Mouse (Mus musculus): ENCODE measurements at regions not wholly inside any gene's neighbourhood (a gene's known extent, or its start where the extent isn't known, plus 50 kb on each side); places are given as distances from the start of the nearest gene placed in this dataset.

DNA sequence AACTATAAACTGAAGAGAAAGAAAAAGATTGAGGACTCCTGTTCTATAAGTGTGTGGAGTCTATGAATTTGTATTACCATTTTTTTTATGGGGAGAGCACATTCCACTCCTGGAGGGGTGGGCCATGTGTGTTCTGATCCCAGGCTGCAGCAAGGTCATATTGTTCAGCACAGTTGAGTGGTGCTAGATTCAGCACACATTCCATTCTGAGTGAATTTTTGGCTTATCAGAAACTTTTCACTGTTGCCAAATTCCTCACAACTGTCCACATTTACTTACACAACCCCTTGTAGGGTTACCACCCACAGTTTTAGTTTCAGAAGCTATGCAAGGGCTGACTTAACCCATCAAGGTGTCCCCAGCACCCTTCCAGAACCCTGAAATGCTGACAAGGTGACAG lies 262.7 kb downstream of the Zfp326 start:
- no peaks in the 10 kb centered on the region for H3K4me1 ChIP-seq (replicated peaks; ENCODE audit: control insufficient read depth, insufficient read depth)
- TF ChIP-seq CTCF (IDR thresholded peaks at IDR 0.05; ENCODE audit: low read depth) (no peak), EP300 (optimal IDR thresholded peaks at IDR 0.05) (no peak)
- H3K9ac ChIP-seq (ENCODE audit: low read length) = no peak overlapping the region
- H3K9me3 ChIP-seq (ENCODE audit: control insufficient read depth, low read length) = no peaks in the 10 kb centered on the region
- ATAC-seq (ENCODE audit: low FRiP score, low TSS enrichment) = no peak
- no peaks in the 10 kb centered on the region for H3K27me3 ChIP-seq (ENCODE audit: control insufficient read depth, insufficient read depth, low read length)
- no peaks in the 10 kb centered on the region for H3K36me3 ChIP-seq (ENCODE audit: control insufficient read depth, insufficient read depth, low read length)
- DNase-seq (ENCODE audit: low spot score) = no peak
- no peak overlapping the region for H3K27ac ChIP-seq (replicated peaks)
- H3K4me2 ChIP-seq (replicated peaks; ENCODE audit: low read depth) = no peak overlapping the region
- H3K4me3 ChIP-seq (ENCODE audit: low read depth, low read length) = no peak overlapping the region

DNA sequence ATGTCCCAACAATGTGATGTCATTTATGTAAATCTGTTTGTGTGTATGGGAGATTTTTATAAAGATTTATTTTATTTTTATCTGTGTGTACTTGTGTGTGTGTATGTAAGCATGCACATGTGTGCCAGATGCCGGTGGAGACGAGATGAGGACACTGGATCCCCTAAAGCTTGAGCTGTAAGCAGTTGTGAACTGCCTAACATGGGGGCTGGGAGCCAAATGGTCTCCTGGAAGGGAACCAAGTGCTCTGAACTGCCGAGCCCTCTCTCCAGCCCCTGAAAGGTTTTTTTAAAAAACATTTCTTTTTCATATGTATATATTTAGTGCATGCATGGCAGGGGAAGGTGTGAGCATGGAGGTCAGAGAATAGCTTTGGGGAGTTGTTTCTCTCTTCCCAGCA lies 246.6 kb downstream of the Zfp326 start:
- Histone ChIP-seq H3K27ac (replicated peaks) (no peak overlapping the region), H3K4me2 (replicated peaks; ENCODE audit: low read depth) (no peak overlapping the region), H3K36me3 (ENCODE audit: control insufficient read depth, insufficient read depth, low read length) (no peaks in the 10 kb centered on the region), H3K9me3 (ENCODE audit: control insufficient read depth, low read length) (no peaks in the 10 kb centered on the region), H3K27me3 (ENCODE audit: control insufficient read depth, insufficient read depth, low read length) (no peaks in the 10 kb centered on the region), H3K9ac (ENCODE audit: low read length) (no peak overlapping the region), H3K4me3 (ENCODE audit: low read depth, low read length) (no peak overlapping the region), H3K4me1 (replicated peaks; ENCODE audit: control insufficient read depth, insufficient read depth) (no peaks in the 10 kb centered on the region)
- TF ChIP-seq EP300 (optimal IDR thresholded peaks at IDR 0.05) (no peak), CTCF (IDR thresholded peaks at IDR 0.05; ENCODE audit: low read depth) (no peak)
- DNase-seq (ENCODE audit: low spot score) (no peak), ATAC-seq (ENCODE audit: low FRiP score, low TSS enrichment) (no peak)
- WGBS = 38% methylated on average over 3 of the region's 3 CpGs

DNA sequence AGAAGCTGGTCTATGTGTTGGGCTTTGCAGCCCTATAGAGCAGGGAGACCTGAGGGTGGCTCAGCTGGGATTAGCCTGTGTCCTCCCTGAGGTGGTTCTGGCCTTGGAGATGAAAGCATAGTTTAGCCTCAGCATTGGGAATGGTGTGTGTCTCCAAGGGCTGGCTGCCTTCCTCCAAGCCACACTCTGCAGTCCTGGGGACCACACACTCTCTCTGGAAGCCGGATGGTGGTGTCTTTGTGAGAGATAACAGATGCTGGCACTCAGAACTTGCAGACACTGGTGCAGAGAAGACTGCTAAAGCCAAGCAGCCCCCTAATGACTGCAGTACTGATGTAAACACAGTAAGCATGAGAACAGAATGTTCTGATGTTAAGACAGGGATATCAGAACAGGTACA lies 243.2 kb downstream of the Zfp326 start:
- 56% methylated on average over 1 of the region's 1 CpGs for WGBS
- Histone ChIP-seq H3K9me3 (ENCODE audit: control insufficient read depth, low read length) (no peaks in the 10 kb centered on the region), H3K36me3 (ENCODE audit: control insufficient read depth, insufficient read depth, low read length) (no peaks in the 10 kb centered on the region), H3K27ac (replicated peaks) (no peak overlapping the region), H3K9ac (ENCODE audit: low read length) (no peak overlapping the region), H3K27me3 (ENCODE audit: control insufficient read depth, insufficient read depth, low read length) (no peaks in the 10 kb centered on the region), H3K4me2 (replicated peaks; ENCODE audit: low read depth) (no peak overlapping the region), H3K4me1 (replicated peaks; ENCODE audit: control insufficient read depth, insufficient read depth) (no peaks in the 10 kb centered on the region), H3K4me3 (ENCODE audit: low read depth, low read length) (no peak overlapping the region)
- peak; percentile 53; the same call in 1 of the 2 replicates for ATAC-seq (ENCODE audit: low FRiP score, low TSS enrichment)
- no peak for DNase-seq (ENCODE audit: low spot score)
- TF ChIP-seq EP300 (optimal IDR thresholded peaks at IDR 0.05) = no peak
- no peak for TF ChIP-seq CTCF (IDR thresholded peaks at IDR 0.05; ENCODE audit: low read depth)

DNA sequence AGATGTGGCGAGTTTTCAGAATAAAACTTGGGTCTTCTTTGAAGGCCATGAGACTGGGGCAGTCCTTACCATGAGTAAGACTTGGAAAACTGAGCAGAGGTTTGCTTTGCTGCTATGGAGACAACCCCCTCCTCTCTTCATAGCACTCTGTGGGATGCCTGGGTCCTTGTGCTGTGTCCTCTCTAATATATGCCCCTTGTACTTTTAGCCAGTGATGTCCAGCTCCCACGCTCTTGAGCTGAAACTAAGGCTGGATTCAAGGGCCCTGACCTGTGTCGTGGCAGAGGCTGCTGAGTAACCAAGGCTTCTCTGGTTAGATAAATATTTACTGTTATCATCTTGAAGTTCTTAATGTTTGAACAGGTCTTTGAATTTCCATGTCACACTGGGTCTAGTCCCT lies 236.8 kb downstream of the Zfp326 start:
- 75% methylated on average over 3 of the region's 3 CpGs for WGBS

DNA sequence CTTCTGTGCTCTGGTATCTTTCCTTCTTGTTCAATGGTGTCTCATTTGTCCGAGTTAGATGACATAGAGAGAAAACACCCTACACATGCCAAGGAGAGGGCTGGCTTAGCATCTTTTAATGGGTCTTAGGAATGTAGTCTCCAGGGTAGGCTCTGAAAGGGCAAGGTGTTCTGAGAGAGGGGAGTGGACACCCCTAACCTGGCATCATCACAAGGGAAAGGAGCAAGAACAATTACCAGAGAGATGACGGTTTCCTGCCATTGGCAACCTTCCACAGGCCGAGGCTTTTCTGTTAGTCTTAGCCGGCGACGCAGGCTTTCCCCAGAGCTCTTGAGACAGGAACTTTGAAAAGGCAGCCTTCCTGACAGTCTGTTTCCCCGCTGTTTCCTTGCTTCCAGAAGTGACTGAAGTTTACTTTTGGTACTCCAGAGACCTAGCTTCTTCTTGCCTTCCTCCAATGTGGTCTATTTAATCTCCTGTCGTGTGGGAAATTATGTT lies 232.2 kb downstream of the Zfp326 start:
- ATAC-seq (ENCODE audit: low FRiP score, low TSS enrichment) = no peak
- H3K4me3 ChIP-seq (ENCODE audit: low read depth, low read length) = no peak overlapping the region
- H3K9ac ChIP-seq (ENCODE audit: low read length) = no peak overlapping the region
- H3K4me2 ChIP-seq (replicated peaks; ENCODE audit: low read depth) = no peak overlapping the region
- H3K27ac ChIP-seq (replicated peaks) = no peak overlapping the region
- no peaks in the 10 kb centered on the region for H3K27me3 ChIP-seq (ENCODE audit: control insufficient read depth, insufficient read depth, low read length)
- H3K4me1 ChIP-seq (replicated peaks; ENCODE audit: control insufficient read depth, insufficient read depth) = no peaks in the 10 kb centered on the region
- no peaks in the 10 kb centered on the region for H3K9me3 ChIP-seq (ENCODE audit: control insufficient read depth, low read length)
- 30% methylated on average over 8 of the region's 8 CpGs for WGBS
- TF ChIP-seq EP300 (optimal IDR thresholded peaks at IDR 0.05) (no peak), CTCF (IDR thresholded peaks at IDR 0.05; ENCODE audit: low read depth) (no peak)
- DNase-seq (ENCODE audit: low spot score) = no peak
- H3K36me3 ChIP-seq (ENCODE audit: control insufficient read depth, insufficient read depth, low read length) = no peaks in the 10 kb centered on the region

More for the DNA sequence above, 236.8 kb downstream of the Zfp326 start:
- no peaks in the 10 kb centered on the region for H3K4me1 ChIP-seq (replicated peaks; ENCODE audit: control insufficient read depth, insufficient read depth)
- DNase-seq (ENCODE audit: low spot score) (no peak), ATAC-seq (ENCODE audit: low FRiP score, low TSS enrichment) (no peak)
- H3K27ac ChIP-seq (replicated peaks) = no peak overlapping the region
- TF ChIP-seq EP300 (optimal IDR thresholded peaks at IDR 0.05) (no peak), CTCF (IDR thresholded peaks at IDR 0.05; ENCODE audit: low read depth) (no peak)
- H3K36me3 ChIP-seq (ENCODE audit: control insufficient read depth, insufficient read depth, low read length) = no peaks in the 10 kb centered on the region
- no peaks in the 10 kb centered on the region for H3K9me3 ChIP-seq (ENCODE audit: control insufficient read depth, low read length)
- H3K27me3 ChIP-seq (ENCODE audit: control insufficient read depth, insufficient read depth, low read length) = no peaks in the 10 kb centered on the region
- H3K4me2 ChIP-seq (replicated peaks; ENCODE audit: low read depth) = no peak overlapping the region
- no peak overlapping the region for H3K9ac ChIP-seq (ENCODE audit: low read length)
- no peak overlapping the region for H3K4me3 ChIP-seq (ENCODE audit: low read depth, low read length)

DNA sequence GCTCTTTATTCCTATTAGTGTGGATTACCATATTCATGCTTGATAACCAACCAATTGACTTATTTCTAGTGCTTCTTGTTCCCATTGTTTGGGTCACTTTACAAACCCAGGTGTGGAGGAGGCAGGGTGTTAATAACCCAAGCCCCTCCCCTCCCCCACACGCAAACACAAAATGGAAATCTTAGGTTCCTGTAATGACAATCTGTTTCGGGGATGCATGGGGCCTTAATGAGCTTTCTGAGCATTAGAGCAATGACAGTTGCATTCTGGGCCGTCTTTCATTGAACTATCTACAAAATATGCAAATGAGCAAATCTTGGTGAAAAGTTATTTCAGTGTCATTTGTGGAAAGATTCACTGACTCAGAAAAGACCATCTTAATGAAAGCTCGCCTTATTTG lies 225.9 kb downstream of the Zfp326 start:
- no peak overlapping the region for H3K27ac ChIP-seq (replicated peaks)
- 84% methylated on average over 4 of the region's 4 CpGs for WGBS
- H3K4me2 ChIP-seq (replicated peaks; ENCODE audit: low read depth) = no peak overlapping the region
- no peaks in the 10 kb centered on the region for H3K9me3 ChIP-seq (ENCODE audit: control insufficient read depth, low read length)
- no peak for TF ChIP-seq EP300 (optimal IDR thresholded peaks at IDR 0.05)
- no peak for TF ChIP-seq CTCF (IDR thresholded peaks at IDR 0.05; ENCODE audit: low read depth)
- ATAC-seq (ENCODE audit: low FRiP score, low TSS enrichment) (no peak), DNase-seq (ENCODE audit: low spot score) (no peak)
- no peak overlapping the region for H3K9ac ChIP-seq (ENCODE audit: low read length)
- no peak overlapping the region for H3K4me3 ChIP-seq (ENCODE audit: low read depth, low read length)
- H3K4me1 ChIP-seq (replicated peaks; ENCODE audit: control insufficient read depth, insufficient read depth) = no peaks in the 10 kb centered on the region
- H3K36me3 ChIP-seq (ENCODE audit: control insufficient read depth, insufficient read depth, low read length) = no peaks in the 10 kb centered on the region
- H3K27me3 ChIP-seq (ENCODE audit: control insufficient read depth, insufficient read depth, low read length) = no peaks in the 10 kb centered on the region
